Mouse (Mus musculus) C2C12 (cell line): ENCODE results near the gene Wdr25. TPM values are rescaled to one million over a fixed set of nuclear protein-coding genes. Genes with fewer than 3 reads are reported as not detected.

ENCODE experiments used
- H3K27me3 ChIP-seq: one replicate; pipeline ENCODE4 v1.6.1; 2011; ENCODE audit not compliant: control insufficient read depth, insufficient read depth, insufficient read length
- H3K36me3 ChIP-seq: one replicate; pipeline ENCODE4 v1.6.1; 2011; ENCODE audit not compliant: control insufficient read depth, insufficient read depth
- H3K4me3 ChIP-seq: one replicate; pipeline ENCODE4 v1.5.1; 2011; ENCODE audit warnings: mild to moderate bottlenecking, control low read depth; ENCODE audit not compliant: poor library complexity, insufficient read depth, severe bottlenecking
- H3K79me2 ChIP-seq: one replicate; pipeline ENCODE4 v1.6.1; 2011; ENCODE audit not compliant: control insufficient read depth, insufficient read depth
- H3K79me3 ChIP-seq: one replicate; pipeline ENCODE4 v1.6.1; 2011; ENCODE audit warnings: low read depth, control low read depth
- H3ac ChIP-seq: one replicate; pipeline ENCODE3; 2011; ENCODE audit warnings: low read depth; ENCODE audit not compliant: control insufficient read depth, insufficient read length
- CEBPB ChIP-seq: IDR thresholded peaks from one replicate; pipeline ENCODE4 v1.6.1; 2011; ENCODE audit warnings: low read depth, mild to moderate bottlenecking, control low read depth, moderate library complexity
- CTCF ChIP-seq: IDR thresholded peaks from one replicate; pipeline ENCODE4 v1.5.1; 2011; ENCODE audit not compliant: control insufficient read depth, insufficient read depth, insufficient read length
- FOSL1 ChIP-seq: IDR thresholded peaks from one replicate; pipeline ENCODE4 v1.8.0; 2011; ENCODE audit warnings: mild to moderate bottlenecking, low read length; ENCODE audit not compliant: poor library complexity, insufficient read depth, severe bottlenecking
- MAX ChIP-seq: IDR thresholded peaks from one replicate; pipeline ENCODE4 v1.6.1; 2011; ENCODE audit warnings: mild to moderate bottlenecking, control low read depth
- MYOD1 ChIP-seq: IDR thresholded peaks from one replicate; pipeline ENCODE4 v1.6.1; 2011; ENCODE audit warnings: low read depth; ENCODE audit not compliant: control insufficient read depth, insufficient read length
- MYOG ChIP-seq: IDR thresholded peaks from one replicate; pipeline ENCODE4 v1.6.1; 2011; ENCODE audit not compliant: control insufficient read depth, insufficient read length; ENCODE audit errors: extremely low read depth
- USF1 ChIP-seq: IDR thresholded peaks from one replicate; pipeline ENCODE4 v1.6.1; 2011; ENCODE audit warnings: low read depth, mild to moderate bottlenecking, control low read depth, moderate library complexity
- polyA plus RNA-seq: library from polyadenylated mRNA; unstranded; fragments of >200 nt; fragmentation: generic; extraction: Trizol; gene quantifications from one replicate; pipeline ENCODE4 v1.2.1, GENCODE M21; 2012; ENCODE audit warnings: missing spikeins

The Wdr25 gene
- polyA plus RNA-seq, 1 experiment: 9.4 TPM

DNA sequence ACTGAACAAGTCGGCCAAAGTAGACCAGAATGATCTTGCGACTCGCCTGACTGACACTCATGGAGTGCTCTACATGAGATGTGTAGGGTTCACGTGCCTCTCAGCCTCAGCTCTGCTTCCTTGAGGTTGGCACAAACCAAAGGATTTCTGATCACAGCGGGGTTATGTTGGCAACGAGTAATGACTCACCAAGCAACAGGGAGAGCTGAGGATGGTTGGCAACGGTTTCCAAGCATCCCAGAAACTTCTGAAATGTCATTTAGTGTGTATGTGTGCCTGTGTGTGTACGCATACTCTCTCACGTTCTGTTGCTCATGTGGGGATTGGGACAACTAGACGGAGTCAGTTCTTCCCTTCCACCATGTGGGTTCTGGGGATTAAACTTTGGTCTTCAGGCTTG is 74.6 kb downstream of the Wdr25 start:
- H3K79me2 ChIP-seq: no peaks in the 10 kb centered on the region
- no peak overlapping the region for H3K4me3 ChIP-seq
- H3K27me3 ChIP-seq: no peaks in the 10 kb centered on the region
- no peaks in the 10 kb centered on the region for H3K79me3 ChIP-seq
- H3ac ChIP-seq: no peak overlapping the region
- no peaks in the 10 kb centered on the region for H3K36me3 ChIP-seq
- no peak for TF ChIP-seq USF1
- no peak for TF ChIP-seq CEBPB
- TF ChIP-seq MAX: no peak
- TF ChIP-seq MYOG: no peak
- no peak for TF ChIP-seq MYOD1
- TF ChIP-seq CTCF: no peak
- TF ChIP-seq FOSL1: no peak

DNA sequence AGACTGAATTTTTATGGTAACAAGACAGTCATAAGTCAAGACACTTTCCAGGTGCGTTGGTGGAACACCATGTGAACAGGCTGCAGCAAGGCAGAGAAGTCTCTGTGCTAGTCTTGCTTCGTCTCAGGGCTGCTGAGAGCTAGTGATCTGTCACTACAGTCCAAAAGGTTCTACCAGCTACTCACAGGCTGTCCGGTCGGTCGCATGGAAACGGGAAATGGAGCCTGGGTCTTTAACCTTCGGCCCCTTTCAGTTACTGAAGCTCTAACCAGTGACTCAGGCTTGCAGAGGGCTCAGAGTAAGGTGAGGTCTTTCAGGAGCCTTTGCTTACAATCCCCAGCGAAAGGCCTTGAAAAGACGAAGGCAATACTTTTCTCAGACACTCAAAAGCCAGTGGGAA is 78.0 kb downstream of the Wdr25 start:
- Histone ChIP-seq H3K27me3 (no peaks in the 10 kb centered on the region), H3K4me3 (no peak overlapping the region), H3ac (no peak overlapping the region), H3K79me2 (no peaks in the 10 kb centered on the region), H3K79me3 (no peaks in the 10 kb centered on the region), H3K36me3 (no peaks in the 10 kb centered on the region)
- TF ChIP-seq MYOD1: no peak
- no peak for TF ChIP-seq USF1
- no peak for TF ChIP-seq FOSL1
- no peak for TF ChIP-seq MAX
- TF ChIP-seq CEBPB: no peak
- TF ChIP-seq CTCF: no peak
- no peak for TF ChIP-seq MYOG

DNA sequence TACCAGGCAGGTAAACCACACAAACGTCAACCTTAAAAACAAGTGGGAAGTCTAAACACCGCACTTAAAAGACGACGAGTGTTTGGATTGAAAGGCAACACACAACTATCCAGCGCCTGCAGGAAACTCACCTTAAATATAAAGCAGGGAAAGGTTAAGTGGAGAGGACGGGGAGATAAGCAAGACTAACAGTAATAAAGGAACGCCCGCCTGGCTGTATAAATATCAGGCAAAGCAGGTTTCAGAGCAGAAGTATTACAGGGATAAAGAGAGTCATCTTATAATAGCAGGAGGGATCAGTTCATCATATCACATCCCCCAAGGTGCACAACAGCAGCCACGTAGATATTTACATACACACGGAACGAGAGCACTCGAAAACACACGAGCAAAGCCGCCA is 78.8 kb downstream of the Wdr25 start:
- Histone ChIP-seq H3K79me2 (no peaks in the 10 kb centered on the region), H3K27me3 (no peaks in the 10 kb centered on the region), H3ac (no peak overlapping the region), H3K4me3 (no peak overlapping the region), H3K36me3 (no peaks in the 10 kb centered on the region), H3K79me3 (no peaks in the 10 kb centered on the region)
- no peak for TF ChIP-seq USF1
- no peak for TF ChIP-seq MYOD1
- no peak for TF ChIP-seq MAX
- no peak for TF ChIP-seq CTCF
- no peak for TF ChIP-seq FOSL1
- TF ChIP-seq CEBPB: no peak
- no peak for TF ChIP-seq MYOG

DNA sequence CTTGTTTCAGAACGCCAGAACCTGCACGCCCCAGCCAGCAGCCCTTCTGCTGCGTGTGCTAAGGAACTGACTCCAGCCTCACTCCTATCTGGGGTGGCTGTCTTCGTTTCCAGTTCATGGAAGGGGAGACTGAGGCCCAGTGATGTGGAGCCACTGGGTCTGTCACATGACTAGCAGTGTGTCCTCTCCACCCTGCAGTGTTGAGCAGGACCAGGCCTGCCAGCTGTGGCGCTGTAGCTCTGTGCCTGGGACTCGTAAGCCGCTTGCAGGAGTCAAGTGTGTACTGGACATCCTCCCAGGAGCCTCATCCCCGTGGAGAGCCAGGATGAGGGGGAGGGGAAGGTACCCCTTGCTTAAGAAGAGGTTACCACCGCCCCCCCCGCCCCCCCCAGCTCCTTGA is 86.5 kb downstream of the Wdr25 start:
- no peaks in the 10 kb centered on the region for H3K79me2 ChIP-seq
- no peak overlapping the region for H3K4me3 ChIP-seq
- H3K79me3 ChIP-seq: no peaks in the 10 kb centered on the region
- no peaks in the 10 kb centered on the region for H3K27me3 ChIP-seq
- TF ChIP-seq MYOD1 (no peak), USF1 (no peak)
- no peaks in the 10 kb centered on the region for H3K36me3 ChIP-seq
- H3ac ChIP-seq: no peak overlapping the region

DNA sequence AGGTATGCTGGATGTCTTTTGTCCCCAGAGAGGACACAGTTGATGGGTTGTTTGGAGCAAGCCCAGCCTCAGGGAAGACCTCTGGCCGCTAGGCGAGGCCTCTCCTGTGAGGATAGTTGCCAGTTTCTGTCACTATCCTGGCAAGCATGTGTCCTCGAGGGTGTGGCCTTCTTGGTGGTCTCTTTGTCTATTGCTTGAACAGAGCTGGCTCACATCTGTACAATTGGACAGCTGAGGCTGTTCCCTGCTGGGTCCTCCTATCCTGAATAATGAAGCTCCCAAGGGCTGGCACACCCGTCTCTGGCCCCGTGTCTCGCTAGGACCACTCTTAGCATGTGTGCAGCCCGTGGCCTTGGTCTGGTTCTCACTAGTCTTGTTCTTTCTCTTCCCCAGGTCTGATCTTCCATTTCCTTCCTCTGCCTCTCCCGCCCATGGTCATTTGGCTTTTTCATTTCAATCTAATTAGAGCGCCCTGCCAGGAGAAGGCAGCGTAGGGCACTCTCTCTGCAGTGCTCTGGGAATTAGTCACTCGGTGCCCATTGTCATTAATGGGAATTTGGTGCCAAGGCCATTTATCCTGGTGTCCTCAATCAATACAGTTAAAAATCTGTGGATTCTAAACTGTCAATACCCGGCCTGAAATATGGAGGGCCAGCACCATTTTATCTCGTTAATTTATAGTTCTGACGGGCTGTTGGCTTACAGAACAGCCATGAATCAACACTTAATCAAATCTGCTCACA is 88.7 kb downstream of the Wdr25 start:
- Histone ChIP-seq H3K36me3 (no peaks in the 10 kb centered on the region), H3K79me2 (no peaks in the 10 kb centered on the region), H3ac (no peak overlapping the region), H3K27me3 (no peaks in the 10 kb centered on the region), H3K79me3 (no peaks in the 10 kb centered on the region), H3K4me3 (no peak overlapping the region)
- TF ChIP-seq MYOD1 (no peak), CTCF (no peak), MAX (no peak), CEBPB (no peak)

DNA sequence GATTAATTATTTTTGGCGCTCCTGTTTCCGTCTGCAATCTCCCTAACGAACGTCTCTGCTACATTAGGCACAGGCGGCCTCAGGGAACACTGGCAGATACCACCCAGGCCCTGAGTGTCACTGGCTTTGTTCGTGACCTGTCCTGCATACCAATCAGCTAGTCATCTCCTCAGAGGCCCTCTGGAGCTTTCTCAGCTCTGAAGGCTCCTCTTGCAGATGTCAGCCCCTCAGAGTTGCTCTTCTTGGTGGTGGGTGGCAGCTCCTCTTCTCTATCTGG is 89.2 kb downstream of the Wdr25 start:
- H3K27me3 ChIP-seq: no peaks in the 10 kb centered on the region
- H3K4me3 ChIP-seq: no peak overlapping the region
- TF ChIP-seq MYOD1: no peak
- no peak for TF ChIP-seq CEBPB
- TF ChIP-seq MYOG: no peak
- TF ChIP-seq FOSL1: no peak
- TF ChIP-seq CTCF: no peak
- TF ChIP-seq USF1: no peak
- TF ChIP-seq MAX: no peak
- H3ac ChIP-seq: no peak overlapping the region
- H3K79me2 ChIP-seq: no peaks in the 10 kb centered on the region
- H3K36me3 ChIP-seq: no peaks in the 10 kb centered on the region
- H3K79me3 ChIP-seq: no peaks in the 10 kb centered on the region
